Mouse (Mus musculus) forebrain, embryonic 14.5 days (tissue): ENCODE measurements at regions not wholly inside any gene's neighbourhood (a gene's known extent, or its start where the extent isn't known, plus 50 kb on each side); places are given as distances from the start of the nearest gene placed in this dataset.

Experiments used
- ATAC-seq: fragments of 200-750 bp; cut with Nextera tagmentation; 2 replicates; pipeline ENCODE4 v1.8.0; 2017; ENCODE audit warnings: mild to moderate bottlenecking, moderate library complexity
- DNase-seq: peaks from one replicate; pipeline ENCODE4 v3.0.0-alpha.2; 2015; ENCODE audit warnings: low spot score
- H3K27ac ChIP-seq: fragments of 300-500 bp; sonication (generic); 2 replicates; pipeline ENCODE4 v1.5.1; 2014; ENCODE audit warnings: low read depth, mild to moderate bottlenecking, control low read depth, low read length, moderate library complexity
- H3K27me3 ChIP-seq: fragments of 300-500 bp; sonication (generic); replicated peaks from 2 replicates; pipeline ENCODE4 v1.6.1; 2014; ENCODE audit warnings: low read length, control low read depth, mixed read lengths; ENCODE audit not compliant: control insufficient read depth, insufficient read depth
- H3K36me3 ChIP-seq: fragments of 300-500 bp; sonication (generic); 2 replicates; pipeline ENCODE4 v1.6.1; 2014; ENCODE audit warnings: low read length, control low read depth; ENCODE audit not compliant: control insufficient read depth, insufficient read depth
- H3K4me1 ChIP-seq: fragments of 300-500 bp; sonication (generic); 2 replicates; pipeline ENCODE4 v1.6.1; 2014; ENCODE audit warnings: antibody characterized with exemption, low read length, control low read depth; ENCODE audit not compliant: control insufficient read depth, insufficient read depth
- H3K4me2 ChIP-seq: fragments of 300-500 bp; sonication (generic); 2 replicates; pipeline ENCODE4 v1.6.1; 2014; ENCODE audit warnings: mild to moderate bottlenecking, control low read depth, low read length
- H3K4me3 ChIP-seq: fragments of 300-500 bp; sonication (generic); 2 replicates; pipeline ENCODE4 v1.5.1; 2014; ENCODE audit warnings: low read depth, low read length, control low read depth
- H3K9ac ChIP-seq: fragments of 300-500 bp; sonication (generic); 2 replicates; pipeline ENCODE4 v1.6.1; 2014; ENCODE audit warnings: mild to moderate bottlenecking, low read length, control low read depth, moderate library complexity
- H3K9me3 ChIP-seq: fragments of 300-500 bp; sonication (generic); replicated peaks from 2 replicates; pipeline ENCODE4 v1.6.1; 2016; ENCODE audit warnings: low read length, control low read depth, mixed read lengths; ENCODE audit not compliant: control insufficient read depth
- WGBS: fragments of 180-500 bp; shearing (Covaris S2); extraction: QIAGEN DNeasy Blood & Tissue Kit; methylation state at CpG from one replicate; pipeline ENCODE4 v1.1.7; 2014; 5-methylcytosine and 5-hydroxymethylcytosine counted together

GRCm38 (mm10) chr6:82143496-82143895 is 102.7 kb downstream of the Eva1a start:
- DNase-seq (no peak), ATAC-seq (no peak)
- Histone ChIP-seq H3K9ac (no peak overlapping the region), H3K36me3 (no peaks in the 10 kb centered on the region), H3K4me2 (no peak overlapping the region), H3K27me3 (no peaks in the 10 kb centered on the region), H3K4me3 (no peak overlapping the region), H3K9me3 (no peaks in the 10 kb centered on the region), H3K27ac (no peak overlapping the region), H3K4me1 (no peaks in the 10 kb centered on the region)
- 83% methylated on average over 6 of the region's 6 CpGs for WGBS

GRCm38 (mm10) chr6:82150051-82150450 is 109.2 kb downstream of the Eva1a start:
- Histone ChIP-seq H3K27ac (no peak overlapping the region), H3K4me3 (no peak overlapping the region), H3K27me3 (no peaks in the 10 kb centered on the region), H3K4me2 (no peak overlapping the region), H3K4me1 (no peaks in the 10 kb centered on the region), H3K9ac (no peak overlapping the region), H3K9me3 (no peaks in the 10 kb centered on the region), H3K36me3 (no peaks in the 10 kb centered on the region)
- DNase-seq (no peak), ATAC-seq (no peak)
- 77% methylated on average over 2 of the region's 2 CpGs for WGBS

- WGBS: 60% methylated on average over 5 of the region's 5 CpGs
- no peaks in the 10 kb centered on the region for H3K9me3 ChIP-seq
- no peak overlapping the region for H3K9ac ChIP-seq
- ATAC-seq: no peak
- no peak for DNase-seq
- H3K4me3 ChIP-seq: no peak overlapping the region
- no peaks in the 10 kb centered on the region for H3K4me1 ChIP-seq
- H3K27ac ChIP-seq: no peak overlapping the region
- H3K36me3 ChIP-seq: no peaks in the 10 kb centered on the region
- H3K27me3 ChIP-seq: no peaks in the 10 kb centered on the region
- H3K4me2 ChIP-seq: no peak overlapping the region
Observed at GRCm38 (mm10) chr6:82170349-82171080, 129.7 kb downstream of the Eva1a start.

- H3K4me2 ChIP-seq: no peak overlapping the region
- no peak overlapping the region for H3K27ac ChIP-seq
- no peak overlapping the region for H3K4me3 ChIP-seq
- WGBS: 23% methylated on average over 2 of the region's 2 CpGs
- H3K27me3 ChIP-seq: no peaks in the 10 kb centered on the region
- ATAC-seq (no peak), DNase-seq (no peak)
- H3K9me3 ChIP-seq: no peaks in the 10 kb centered on the region
- H3K4me1 ChIP-seq: no peaks in the 10 kb centered on the region
- no peaks in the 10 kb centered on the region for H3K36me3 ChIP-seq
- H3K9ac ChIP-seq: no peak overlapping the region
Observed at GRCm38 (mm10) chr6:82174943-82175342, 134.1 kb downstream of the Eva1a start.

- H3K27me3 ChIP-seq: no peaks in the 10 kb centered on the region
- no peaks in the 10 kb centered on the region for H3K4me1 ChIP-seq
- H3K9me3 ChIP-seq: no peaks in the 10 kb centered on the region
- 88% methylated on average over 7 of the region's 7 CpGs for WGBS
- H3K27ac ChIP-seq: no peak overlapping the region
- no peak for DNase-seq
- ATAC-seq: no peak
- no peaks in the 10 kb centered on the region for H3K36me3 ChIP-seq
- H3K4me3 ChIP-seq: no peak overlapping the region
- no peak overlapping the region for H3K9ac ChIP-seq
- no peak overlapping the region for H3K4me2 ChIP-seq
Observed at GRCm38 (mm10) chr6:82200130-82200529, 159.3 kb downstream of the Eva1a start.

- WGBS: 77% methylated on average over 8 of the region's 8 CpGs
- Histone ChIP-seq H3K36me3 (no peaks in the 10 kb centered on the region), H3K27me3 (no peaks in the 10 kb centered on the region), H3K9ac (no peak overlapping the region), H3K9me3 (no peaks in the 10 kb centered on the region), H3K4me1 (no peaks in the 10 kb centered on the region), H3K27ac (no peak overlapping the region), H3K4me2 (no peak overlapping the region), H3K4me3 (no peak overlapping the region)
- ATAC-seq: no peak
- no peak for DNase-seq
Observed at GRCm38 (mm10) chr6:82204821-82205566, 164.2 kb downstream of the Eva1a start.

GRCm38 (mm10) chr6:82237834-82238233 is 164.3 kb upstream of the Tacr1 start:
- peak; percentile 55; the same call in 1 of the 2 replicates for ATAC-seq
- DNase-seq: peak; percentile 62

GRCm38 (mm10) chr6:82240584-82241245 is 161.4 kb upstream of the Tacr1 start:
- Histone ChIP-seq H3K27me3 (no peaks in the 10 kb centered on the region), H3K4me1 (peaks cover 5% of the 10 kb centered on the region; the same call in 1 of the 2 replicates), H3K27ac (no peak overlapping the region), H3K36me3 (no peaks in the 10 kb centered on the region), H3K4me2 (no peak overlapping the region), H3K9me3 (no peaks in the 10 kb centered on the region), H3K9ac (no peak overlapping the region), H3K4me3 (no peak overlapping the region)
- ATAC-seq (no peak), DNase-seq (no peak)
- WGBS: 80% methylated on average over 7 of the region's 7 CpGs

More at GRCm38 (mm10) chr6:82237834-82238233, 164.3 kb upstream of the Tacr1 start:
- H3K27ac ChIP-seq: no peak overlapping the region
- 12% methylated on average over 5 of the region's 5 CpGs for WGBS
- H3K27me3 ChIP-seq: no peaks in the 10 kb centered on the region
- H3K4me2 ChIP-seq: no peak overlapping the region
- H3K36me3 ChIP-seq: no peaks in the 10 kb centered on the region
- no peak overlapping the region for H3K9ac ChIP-seq
- peaks cover 5% of the 10 kb centered on the region; the same call in 1 of the 2 replicates for H3K4me1 ChIP-seq
- H3K9me3 ChIP-seq: no peaks in the 10 kb centered on the region
- H3K4me3 ChIP-seq: no peak overlapping the region
